Mouse (Mus musculus) gastrocnemius, adult 2 months (tissue): ENCODE results near the gene Pcx. TPM values are rescaled to one million over a fixed set of nuclear protein-coding genes. Genes with fewer than 3 reads are reported as not detected.

ENCODE experiments used
- DNase-seq: peaks from one replicate; pipeline ENCODE4 v3.0.0; 2022
- H3K27ac ChIP-seq: fragments of 200-600 bp; 2 replicates; pipeline ENCODE4 v1.8.1; 2022; ENCODE audit warnings: mild to moderate bottlenecking
- H3K4me3 ChIP-seq: fragments of 200-600 bp; 2 replicates; pipeline ENCODE4 v1.8.1; 2022; ENCODE audit warnings: mild to moderate bottlenecking, moderate library complexity
- CTCF ChIP-seq: fragments of 200-600 bp; IDR thresholded peaks from 2 replicates; pipeline ENCODE4 v1.8.1; 2022; ENCODE audit warnings: antibody characterized with exemption, mild to moderate bottlenecking, moderate library complexity
- intact Hi-C: fragments of 180-260 bp; cut with DNase I; formaldehyde crosslinking; loops from one replicate; pipeline ENCODE4 v1.15.1; 2025
- total RNA-seq, 2 experiments: library from RNA; stranded (reverse); gene quantifications; 2 replicates each; pipeline ENCODE4 v1.2.3; 2021

The Pcx gene
- total RNA-seq, 2 experiments from 2014 or later: 94.6 to 119 TPM

- no peak for TF ChIP-seq CTCF
- no peak overlapping the region for H3K27ac ChIP-seq
- DNase-seq: no peak
- no peak overlapping the region for H3K4me3 ChIP-seq
- intact Hi-C loops: no loop called here
These were observed 28.9 kb upstream of the Pcx start for GRCm38 (mm10) chr19:4481326-4481725.

DNA sequence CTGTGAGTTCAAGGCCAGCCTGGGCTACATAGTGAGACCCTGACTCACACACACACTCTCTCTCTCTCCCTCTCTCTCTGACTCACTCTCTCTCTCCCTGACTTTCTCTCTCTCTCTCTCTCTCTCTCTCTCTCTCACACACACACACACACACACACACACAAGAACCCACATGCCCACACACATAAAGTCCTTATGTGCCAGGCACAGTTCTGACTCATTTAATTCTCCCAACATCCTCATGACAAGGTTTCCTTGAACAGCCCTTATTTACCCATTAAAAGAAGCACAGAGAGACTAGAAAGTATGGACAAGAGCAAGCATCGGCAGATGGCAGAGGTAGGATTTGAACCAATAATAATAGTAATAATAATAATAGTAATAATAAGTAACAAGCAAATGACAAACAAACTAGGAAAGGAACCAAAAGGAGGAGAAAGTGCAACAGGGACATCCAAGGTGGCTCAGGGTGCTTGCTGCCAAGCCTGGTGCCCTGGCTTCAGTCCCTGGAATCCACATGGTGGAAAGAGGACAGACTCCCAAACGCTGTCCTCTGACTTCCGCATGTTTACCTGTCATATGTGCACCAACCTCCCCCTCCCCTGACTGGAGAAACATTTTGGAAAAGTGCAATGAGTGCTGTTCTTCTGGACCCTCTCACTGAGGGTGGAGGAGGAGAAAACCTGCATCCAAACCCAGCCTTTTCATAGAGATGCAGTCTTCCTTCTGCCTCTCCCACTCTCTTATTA lies 28.0 kb upstream of the Pcx start:
- intact Hi-C loops: no loop called here
- no peak overlapping the region for H3K27ac ChIP-seq
- DNase-seq: peak; percentile 39
- H3K4me3 ChIP-seq: no peak overlapping the region
- TF ChIP-seq CTCF: no peak

DNA sequence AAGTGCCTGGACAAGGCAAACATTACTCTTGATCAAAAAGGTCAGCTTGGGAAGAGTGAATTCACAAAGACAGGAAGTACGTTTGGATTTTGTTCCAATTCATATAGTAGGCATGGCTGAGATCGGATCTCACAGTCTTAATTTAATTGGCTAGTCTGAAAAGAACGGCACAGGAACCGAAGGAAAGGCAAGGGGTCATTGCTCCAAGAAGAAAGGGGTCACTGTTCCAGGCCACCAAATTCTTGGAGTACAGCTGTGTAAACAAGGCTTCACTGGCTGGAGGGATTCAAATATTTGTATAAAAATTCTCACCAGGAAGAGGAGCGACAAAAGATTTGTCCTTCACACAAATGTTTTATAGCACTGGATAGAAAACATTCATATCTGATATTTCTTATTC lies 25.3 kb upstream of the Pcx start:
- H3K27ac ChIP-seq: no peak overlapping the region
- no peak for TF ChIP-seq CTCF
- no peak overlapping the region for H3K4me3 ChIP-seq
- intact Hi-C loops: no loop called here
- DNase-seq: no peak

DNA sequence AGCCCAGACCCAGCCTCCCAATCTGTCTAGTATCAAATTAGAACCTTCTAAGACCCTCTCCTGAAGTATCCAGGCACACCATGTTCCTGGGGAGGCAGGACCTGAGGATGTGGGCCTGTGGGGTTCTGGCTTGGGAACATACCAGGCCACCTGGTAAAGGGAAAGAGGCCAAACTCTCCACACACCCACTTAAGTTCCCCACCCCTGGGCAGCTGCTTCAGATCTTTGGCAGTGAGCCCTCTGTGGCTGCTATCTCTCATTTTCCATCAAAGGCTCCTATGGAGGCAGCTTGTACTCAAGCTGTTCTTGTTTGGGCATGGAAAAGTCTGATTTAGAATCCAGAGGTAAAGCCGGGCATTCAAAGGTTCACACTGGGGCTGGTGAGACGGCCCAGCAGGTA lies 22.4 kb upstream of the Pcx start:
- Histone ChIP-seq H3K4me3 (no peak overlapping the region), H3K27ac (no peak overlapping the region)
- intact Hi-C loops: no loop called here
- no peak for DNase-seq
- no peak for TF ChIP-seq CTCF

DNA sequence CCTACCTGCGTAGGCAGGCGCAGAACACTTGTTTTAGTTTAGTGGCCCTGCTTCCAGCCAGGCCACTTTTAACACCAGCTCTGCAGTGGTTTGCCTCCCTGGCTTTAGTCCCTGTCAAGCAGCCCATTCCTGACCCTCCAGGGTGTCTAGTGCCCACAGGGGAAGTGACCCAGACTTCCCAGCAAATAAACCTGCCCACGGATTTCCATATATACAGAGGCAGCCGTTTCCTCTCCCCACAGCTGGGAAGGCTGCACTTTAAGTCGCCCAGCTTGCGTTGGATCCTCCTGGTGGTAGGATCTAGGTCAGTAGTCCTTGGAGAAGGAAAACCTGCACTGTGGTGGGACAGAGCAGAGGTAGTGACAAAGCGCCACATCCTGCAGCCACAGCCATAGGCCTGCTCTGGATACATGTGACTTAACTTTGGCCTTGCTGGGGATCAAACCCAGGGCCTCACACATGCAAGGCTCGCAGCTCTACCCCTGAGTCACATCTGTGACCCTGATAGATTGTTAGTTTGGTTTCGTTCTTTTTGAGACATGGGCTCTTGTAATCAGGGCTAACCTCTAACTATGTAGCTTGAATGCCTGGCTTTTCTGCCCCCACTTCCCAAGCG lies 19.1 kb upstream of the Pcx start:
- intact Hi-C loops: loop anchor here (10.0 kb wide), 1 partner anchor 364 kb away; the partner anchor contains the start of gene Ctsf
- DNase-seq: no peak
- no peak for TF ChIP-seq CTCF
- no peak overlapping the region for H3K4me3 ChIP-seq
- peak overlapping the region; percentile 51 for H3K27ac ChIP-seq

DNA sequence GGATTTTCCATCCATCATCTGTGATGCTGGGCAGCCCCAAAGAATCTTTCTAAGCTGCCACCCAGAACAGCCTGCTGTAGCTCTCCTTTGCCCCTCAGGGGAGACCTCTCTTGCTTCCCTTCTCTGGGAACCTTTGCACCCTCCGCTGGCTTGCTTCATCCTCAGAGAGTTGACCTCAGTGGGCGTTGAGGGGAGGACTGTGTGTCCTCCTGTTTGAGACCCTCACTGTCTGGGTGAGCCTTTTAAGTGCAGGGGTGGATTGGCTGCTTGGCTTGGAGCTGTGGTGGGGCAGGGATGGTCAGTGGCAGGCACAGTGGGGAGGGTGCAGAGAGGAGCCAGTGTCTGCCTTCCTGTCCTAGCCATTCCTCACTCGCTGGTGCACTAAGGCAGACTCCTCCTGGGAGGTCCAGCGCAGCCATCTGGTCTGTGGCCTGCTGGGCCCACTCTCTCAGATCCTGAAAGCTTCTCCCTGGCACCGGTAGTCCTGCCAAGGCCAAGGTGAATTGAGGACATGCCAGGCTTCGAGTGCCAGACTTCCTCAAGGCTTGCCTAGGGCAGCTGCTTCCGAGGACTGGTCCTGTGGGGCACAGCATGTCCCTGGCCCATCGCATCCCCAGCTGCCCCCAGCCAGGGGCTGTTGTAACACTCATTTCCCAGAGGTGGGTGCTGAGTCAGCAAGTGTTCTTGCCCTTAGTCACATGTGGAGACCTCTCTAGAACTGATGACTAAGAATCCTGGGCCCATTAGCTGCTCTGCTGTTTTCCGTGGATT lies 17.6 kb upstream of the Pcx start:
- peak; percentile 93 for DNase-seq
- H3K4me3 ChIP-seq: no peak overlapping the region
- intact Hi-C loops: loop anchor here (10.0 kb wide), 1 partner anchor 362 kb away; the partner anchor contains the start of gene Ctsf
- peak overlapping the region; percentile 85 for H3K27ac ChIP-seq
- no peak for TF ChIP-seq CTCF

- H3K27ac ChIP-seq: no peak overlapping the region
- TF ChIP-seq CTCF: no peak
- H3K4me3 ChIP-seq: no peak overlapping the region
- intact Hi-C loops: loop anchor here (5.0 to 10.0 kb wide), 3 partner anchors 93 to 360 kb away; partner anchors contain the start of gene Ctsf
- no peak for DNase-seq
These were observed 15.6 kb upstream of the Pcx start for GRCm38 (mm10) chr19:4494707-4495106.

GRCm38 (mm10) chr19:4495814-4496213 lies 14.5 kb upstream of the Pcx start:
- TF ChIP-seq CTCF: no peak
- intact Hi-C loops: loop anchor here (2.0 to 10.0 kb wide), 4 partner anchors 91 to 359 kb away; partner anchors contain the start of gene Ctsf
- Histone ChIP-seq H3K27ac (no peak overlapping the region), H3K4me3 (no peak overlapping the region)
- no peak for DNase-seq

DNA sequence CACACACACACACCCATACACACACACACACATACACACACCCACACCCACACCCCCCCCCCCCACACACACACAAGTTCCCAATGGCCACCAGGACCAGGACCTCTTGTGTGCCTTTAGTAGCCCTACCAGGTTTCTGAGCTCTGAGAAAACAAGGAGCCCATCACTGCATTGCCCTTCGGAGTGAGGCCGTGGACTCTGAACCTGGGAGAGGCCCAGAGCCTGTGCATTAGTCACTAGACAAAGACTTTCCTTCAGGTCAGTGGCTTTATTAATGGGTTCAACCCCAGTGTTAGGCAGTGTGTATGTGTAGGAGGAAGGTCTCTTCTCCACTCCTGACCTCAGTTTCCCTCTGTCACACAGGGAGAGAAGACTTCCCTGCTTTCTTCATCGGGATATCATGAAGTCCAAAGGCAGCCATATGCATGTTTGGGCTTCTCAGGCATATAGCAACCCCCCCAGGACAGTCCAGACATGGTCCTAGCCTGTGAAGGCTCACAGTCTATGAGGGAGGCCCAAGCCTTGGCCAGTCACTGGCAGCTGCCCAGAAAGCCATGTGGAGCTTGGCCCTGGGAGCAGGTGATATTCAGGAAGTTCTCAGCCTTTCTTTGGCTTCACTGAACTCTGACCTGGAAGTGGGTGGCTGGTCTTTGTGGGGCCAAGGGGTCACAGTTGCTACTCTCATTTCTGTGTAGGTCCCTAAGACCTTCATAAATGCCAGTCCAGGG lies 13.6 kb upstream of the Pcx start:
- intact Hi-C loops: loop anchor here (2.0 to 10.0 kb wide), 4 partner anchors 91 to 358 kb away; partner anchors contain the start of gene Ctsf
- H3K27ac ChIP-seq: peak overlapping the region; percentile 60
- no peak for DNase-seq

DNA sequence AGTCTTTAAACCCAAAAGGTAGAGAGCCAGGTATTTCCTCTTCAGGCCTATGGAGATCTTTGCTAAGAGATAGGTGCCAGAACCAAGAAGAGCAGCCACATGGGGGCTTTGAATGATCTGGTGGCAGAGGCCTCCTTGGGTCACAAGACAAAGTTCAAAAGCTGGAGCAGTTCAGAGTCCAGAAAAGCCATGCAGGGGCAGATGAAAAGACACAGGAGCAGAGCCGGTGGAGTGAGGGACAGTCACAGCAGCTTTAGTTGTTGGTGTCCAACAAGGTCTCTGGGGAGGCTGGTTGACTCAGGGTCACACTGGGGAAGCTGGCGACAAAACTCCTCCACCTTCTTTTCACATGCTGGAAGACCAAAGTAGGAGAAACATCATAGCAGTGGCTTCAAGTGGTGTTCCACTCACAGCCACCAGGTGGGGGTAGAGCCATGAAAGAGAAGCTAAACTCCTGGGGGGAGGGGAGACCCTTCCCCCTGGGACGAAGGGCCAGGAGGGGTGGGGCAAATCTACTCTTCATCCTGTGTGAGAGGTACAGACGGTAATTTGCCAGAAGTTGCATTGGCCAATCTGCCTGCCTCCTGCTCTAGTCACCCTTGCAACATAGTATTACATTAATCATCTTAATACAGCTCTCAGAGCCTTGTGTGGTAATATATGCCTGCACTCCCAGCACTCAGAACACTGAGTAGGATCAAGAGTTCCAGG lies 12.9 kb upstream of the Pcx start:
- peak; percentile 71 for DNase-seq
- peak; percentile 96 for TF ChIP-seq CTCF
- Histone ChIP-seq H3K4me3 (no peak overlapping the region), H3K27ac (peak overlapping the region; percentile 60)
- intact Hi-C loops: loop anchor here (2.0 to 10.0 kb wide), 4 partner anchors 90 to 357 kb away; partner anchors contain the start of gene Ctsf

More for the DNA sequence above, 13.6 kb upstream of the Pcx start:
- no peak for TF ChIP-seq CTCF
- H3K4me3 ChIP-seq: no peak overlapping the region

DNA sequence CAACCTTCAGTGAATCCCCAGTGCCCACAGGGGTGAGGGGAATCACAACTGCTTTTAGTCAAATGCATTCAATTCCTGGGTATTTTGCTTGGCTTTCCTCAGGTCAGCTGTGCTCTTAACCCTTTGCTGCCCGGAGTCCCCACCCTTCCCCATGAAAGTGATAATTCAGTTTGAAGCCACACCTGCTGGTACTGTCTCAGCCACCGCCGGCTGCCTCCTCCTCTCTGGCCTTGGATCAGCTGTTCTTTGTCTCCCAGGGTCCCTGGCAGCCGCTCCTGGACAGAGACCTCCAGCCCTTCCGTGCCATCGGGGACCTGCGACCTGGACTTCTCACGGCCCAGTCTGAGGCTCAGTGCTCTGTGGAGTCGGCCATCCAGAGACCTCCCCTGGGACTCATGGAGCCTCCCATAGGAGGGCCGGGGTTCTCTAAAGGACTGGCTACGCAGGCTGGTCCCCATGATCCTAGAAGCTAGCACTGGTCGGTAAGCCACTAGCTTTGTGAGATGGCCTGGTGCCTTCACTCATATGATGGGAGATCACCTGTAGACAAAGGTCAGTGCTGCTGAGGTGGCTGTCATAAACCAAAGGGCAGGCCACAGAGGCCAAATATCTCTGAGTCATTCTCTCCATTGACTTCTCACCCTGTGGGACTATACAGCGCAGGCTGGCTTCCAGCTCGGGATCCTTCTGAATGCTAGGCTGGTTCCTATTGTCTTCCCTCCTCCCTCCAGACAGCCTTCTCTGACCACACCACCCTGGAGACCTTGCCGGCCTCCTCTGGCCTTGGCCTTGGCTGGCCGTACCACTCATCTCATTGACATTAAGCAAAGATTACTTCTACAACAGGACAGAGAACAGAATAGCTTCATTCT lies 12.0 kb upstream of the Pcx start, which contains the start of gene 2010003K11Rik:
Gene 2010003K11Rik (minus strand): TSS at position 522 of the 872 bp plus-strand sequence.
- Histone ChIP-seq H3K27ac (peak within 1 kb of the TSS; percentile 60), H3K4me3 (no peak within 1 kb of the TSS)
- intact Hi-C loops: loop anchor here (5.0 to 10.0 kb wide), 3 partner anchors 89 to 357 kb away; partner anchors contain the start of gene Ctsf
- no peak for DNase-seq
- no peak for TF ChIP-seq CTCF
